Mouse (Mus musculus) forebrain, embryonic 11.5 days (tissue): Measurements from ENCODE around the gene Cdh24. TPM values are rescaled to one million over a fixed set of nuclear protein-coding genes. Genes with fewer than 3 reads are reported as not detected.

Experiments used
- ATAC-seq: fragments of 200-750 bp; cut with Nextera tagmentation; replicated peaks from 2 replicates; pipeline ENCODE4 v1.8.0; 2017; ENCODE audit warnings: moderate TSS enrichment; ENCODE audit not compliant: low FRiP score
- DNase-seq: peaks from one replicate; pipeline ENCODE4 v3.0.0-alpha.2; 2017; ENCODE audit warnings: low spot score
- H3K27ac ChIP-seq: fragments of 300-500 bp; sonication (generic); 2 replicates; pipeline ENCODE4 v1.5.1; 2014; ENCODE audit warnings: low read depth, low read length
- H3K27me3 ChIP-seq: fragments of 300-500 bp; sonication (generic); 2 replicates; pipeline ENCODE4 v1.6.1; 2014; ENCODE audit warnings: mild to moderate bottlenecking, low read length, mixed read lengths; ENCODE audit not compliant: control insufficient read depth, insufficient read depth
- H3K36me3 ChIP-seq: fragments of 300-500 bp; sonication (generic); 2 replicates; pipeline ENCODE4 v1.6.1; 2014; ENCODE audit warnings: mild to moderate bottlenecking, low read length, moderate library complexity, mixed read lengths; ENCODE audit not compliant: control insufficient read depth, insufficient read depth
- H3K4me1 ChIP-seq: fragments of 300-500 bp; sonication (generic); replicated peaks from 2 replicates; pipeline ENCODE4 v1.6.1; 2014; ENCODE audit warnings: low read length, mixed read lengths; ENCODE audit not compliant: control insufficient read depth, insufficient read depth
- H3K4me2 ChIP-seq: fragments of 300-500 bp; sonication (generic); 2 replicates; pipeline ENCODE4 v1.6.1; 2014; ENCODE audit warnings: low read depth, mild to moderate bottlenecking, low read length, moderate library complexity, mixed read lengths; ENCODE audit not compliant: severe bottlenecking
- H3K4me3 ChIP-seq: fragments of 300-500 bp; sonication (generic); 2 replicates; pipeline ENCODE4 v1.5.1; 2014; ENCODE audit warnings: low read depth, low read length
- H3K9ac ChIP-seq: fragments of 300-500 bp; sonication (generic); 2 replicates; pipeline ENCODE4 v1.6.1; 2014; ENCODE audit warnings: low read length
- H3K9me3 ChIP-seq: fragments of 300-500 bp; sonication (generic); 2 replicates; pipeline ENCODE4 v1.6.1; 2016; ENCODE audit warnings: low read length, mixed read lengths; ENCODE audit not compliant: control insufficient read depth
- WGBS: fragments of 180-500 bp; shearing (Covaris S2); extraction: QIAGEN DNeasy Blood & Tissue Kit; methylation state at CpG from one replicate; pipeline ENCODE4 v1.1.7; 2014; 5-methylcytosine and 5-hydroxymethylcytosine counted together
- polyA plus RNA-seq: library from polyadenylated mRNA; unstranded; fragments of >200 nt; fragmentation: Nextera tagmentation; extraction: Ambion mirVana; gene quantifications from 2 replicates; pipeline ENCODE4 v1.2.1, GENCODE M21; 2014

The Cdh24 gene
- polyA plus RNA-seq, 1 experiment from 2014 or later, result 10.5 TPM

GRCm38 (mm10) chr14:54674317-54674716 lies 33.2 kb upstream of the Cdh24 start:
- H3K4me2 ChIP-seq, result no peak overlapping the region
- H3K4me3 ChIP-seq, result no peak overlapping the region
- no peaks in the 10 kb centered on the region for H3K27me3 ChIP-seq
- 94% methylated on average over 2 of the region's 2 CpGs for WGBS
- no peaks in the 10 kb centered on the region for H3K4me1 ChIP-seq
- H3K9ac ChIP-seq, result no peak overlapping the region
- H3K9me3 ChIP-seq, result no peaks in the 10 kb centered on the region
- no peaks in the 10 kb centered on the region; the same call in 1 of the 2 replicates for H3K36me3 ChIP-seq
- no peak overlapping the region for H3K27ac ChIP-seq
- DNase-seq, result no peak
- ATAC-seq, result no peak

GRCm38 (mm10) chr14:54669381-54669780 lies 28.2 kb upstream of the Cdh24 start:
- H3K9ac ChIP-seq, result no peak overlapping the region
- no peak overlapping the region for H3K27ac ChIP-seq
- peaks cover 7% of the 10 kb centered on the region for H3K36me3 ChIP-seq
- H3K4me3 ChIP-seq, result no peak overlapping the region
- ATAC-seq (no peak), DNase-seq (peak; percentile 63)
- H3K4me2 ChIP-seq, result no peak overlapping the region
- no peaks in the 10 kb centered on the region for H3K9me3 ChIP-seq
- 81% methylated on average over 4 of the region's 4 CpGs for WGBS
- H3K4me1 ChIP-seq, result no peaks in the 10 kb centered on the region
- H3K27me3 ChIP-seq, result no peaks in the 10 kb centered on the region

GRCm38 (mm10) chr14:54664477-54665222 lies 23.5 kb upstream of the Cdh24 start:
- 91% methylated on average over 10 of the region's 10 CpGs for WGBS
- no peak overlapping the region for H3K9ac ChIP-seq
- no peaks in the 10 kb centered on the region for H3K4me1 ChIP-seq
- no peaks in the 10 kb centered on the region for H3K27me3 ChIP-seq
- DNase-seq, result no peak
- no peaks in the 10 kb centered on the region for H3K9me3 ChIP-seq
- H3K27ac ChIP-seq, result no peak overlapping the region
- ATAC-seq, result no peak
- H3K36me3 ChIP-seq, result peaks cover 28% of the 10 kb centered on the region
- no peak overlapping the region for H3K4me3 ChIP-seq
- no peak overlapping the region for H3K4me2 ChIP-seq

GRCm38 (mm10) chr14:54660009-54660408 lies 18.8 kb upstream of the Cdh24 start:
- Histone ChIP-seq H3K4me1 (no peaks in the 10 kb centered on the region), H3K9ac (no peak overlapping the region), H3K9me3 (no peaks in the 10 kb centered on the region), H3K27ac (no peak overlapping the region), H3K4me2 (no peak overlapping the region), H3K36me3 (peaks cover 32% of the 10 kb centered on the region), H3K27me3 (no peaks in the 10 kb centered on the region), H3K4me3 (no peak overlapping the region)
- WGBS, result 88% methylated on average over 2 of the region's 2 CpGs
- no peak for ATAC-seq
- no peak for DNase-seq

- WGBS, result under 1% methylated on average over 12 of the region's 12 CpGs
- no peaks in the 10 kb centered on the region for H3K27me3 ChIP-seq
- peak overlapping the region; percentile 65 for H3K4me2 ChIP-seq
- peak overlapping the region; percentile 90 for H3K9ac ChIP-seq
- peak overlapping the region; percentile 81 for H3K27ac ChIP-seq
- DNase-seq (peak; percentile 93), ATAC-seq (peak; percentile 90)
- peak overlapping the region; percentile 75 for H3K4me3 ChIP-seq
- H3K4me1 ChIP-seq, result peaks cover 12% of the 10 kb centered on the region
- no peaks in the 10 kb centered on the region for H3K9me3 ChIP-seq
- peaks cover 19% of the 10 kb centered on the region for H3K36me3 ChIP-seq
These were observed 12.3 kb upstream of the Cdh24 start for GRCm38 (mm10) chr14:54653496-54653895.

- Histone ChIP-seq H3K27me3 (no peaks in the 10 kb centered on the region), H3K36me3 (peaks cover 19% of the 10 kb centered on the region), H3K9me3 (no peaks in the 10 kb centered on the region), H3K4me1 (peaks cover 12% of the 10 kb centered on the region), H3K4me2 (peak overlapping the region; percentile 65), H3K4me3 (peak overlapping the region; percentile 75), H3K27ac (peak overlapping the region; percentile 81), H3K9ac (peak overlapping the region; percentile 90)
- 0% methylated on average over 7 of the region's 7 CpGs for WGBS
- no peak for DNase-seq
- ATAC-seq, result no peak; the same call in 1 of the 2 replicates
These were observed 11.6 kb upstream of the Cdh24 start for GRCm38 (mm10) chr14:54652787-54653186.

GRCm38 (mm10) chr14:54651556-54651955 lies 10.4 kb upstream of the Cdh24 start:
- H3K9ac ChIP-seq, result 0 out of 2 replicates have a peak overlapping the region, but pooled peaks have one; percentile 16

GRCm38 (mm10) chr14:54650621-54651454 lies 9.7 kb upstream of the Cdh24 start:
- Histone ChIP-seq H3K36me3 (peaks cover 25% of the 10 kb centered on the region), H3K27ac (0 out of 2 replicates have a peak overlapping the region, but pooled peaks have one; percentile 34), H3K4me1 (peaks cover 12% of the 10 kb centered on the region), H3K9me3 (no peaks in the 10 kb centered on the region), H3K4me2 (peak overlapping the region; percentile 8; the same call in 1 of the 2 replicates), H3K4me3 (0 out of 2 replicates have a peak overlapping the region, but pooled peaks have one; percentile 0), H3K27me3 (no peaks in the 10 kb centered on the region), H3K9ac (0 out of 2 replicates have a peak overlapping the region, but pooled peaks have one; percentile 16)
- DNase-seq, result peak; percentile 88
- 69% methylated on average over 23 of the region's 23 CpGs for WGBS
- peak; percentile 40; the same call in 1 of the 2 replicates for ATAC-seq

More at GRCm38 (mm10) chr14:54651556-54651955, 10.4 kb upstream of the Cdh24 start:
- 0 out of 2 replicates have a peak overlapping the region, but pooled peaks have one; percentile 18 for H3K4me2 ChIP-seq
- no peaks in the 10 kb centered on the region for H3K9me3 ChIP-seq
- DNase-seq (no peak), ATAC-seq (0 out of 2 replicates have a peak, but pooled peaks have one; percentile 11)
- no peaks in the 10 kb centered on the region for H3K27me3 ChIP-seq
- WGBS, result 76% methylated on average over 4 of the region's 4 CpGs
- peaks cover 12% of the 10 kb centered on the region for H3K4me1 ChIP-seq
- H3K27ac ChIP-seq, result 0 out of 2 replicates have a peak overlapping the region, but pooled peaks have one; percentile 34
- 0 out of 2 replicates have a peak overlapping the region, but pooled peaks have one; percentile 0 for H3K4me3 ChIP-seq
- peaks cover 19% of the 10 kb centered on the region for H3K36me3 ChIP-seq
